Mouse (Mus musculus): Measurements from ENCODE around the gene Sec14l2. TPM values are rescaled to one million over a fixed set of nuclear protein-coding genes. Genes with fewer than 3 reads are reported as not detected.

The Sec14l2 gene
- polyA plus RNA-seq, 1 experiment from 2014 or later = 3.0 TPM

DNA sequence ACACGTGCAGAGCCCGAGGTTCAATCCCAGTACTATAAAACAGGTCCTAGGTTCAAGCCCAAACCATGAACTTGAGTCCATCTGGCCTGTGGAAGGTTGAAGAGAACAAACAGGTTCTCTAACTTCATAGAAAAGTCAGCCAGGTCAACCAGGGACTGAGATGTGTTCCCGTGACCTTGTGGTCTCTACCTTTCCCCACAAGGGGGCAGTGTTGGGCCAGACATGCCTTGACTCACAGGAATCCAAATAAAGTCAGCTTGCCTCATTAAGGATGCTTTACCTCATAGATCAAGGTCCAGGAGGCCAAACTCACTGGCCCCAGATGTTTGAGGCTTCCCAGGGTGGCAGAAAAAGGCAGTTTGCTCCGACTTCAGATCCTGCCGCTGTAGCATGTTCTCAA, 69.6 kb downstream of the Sec14l2 start:
- H3K27me3 ChIP-seq (ENCODE audit: insufficient read depth, poor library complexity, severe bottlenecking) = no peaks in the 10 kb centered on the region
- 21% methylated on average over 5 of the region's 5 CpGs for WGBS
- peak; percentile 71 for DNase-seq (ENCODE audit: low spot score)

DNA sequence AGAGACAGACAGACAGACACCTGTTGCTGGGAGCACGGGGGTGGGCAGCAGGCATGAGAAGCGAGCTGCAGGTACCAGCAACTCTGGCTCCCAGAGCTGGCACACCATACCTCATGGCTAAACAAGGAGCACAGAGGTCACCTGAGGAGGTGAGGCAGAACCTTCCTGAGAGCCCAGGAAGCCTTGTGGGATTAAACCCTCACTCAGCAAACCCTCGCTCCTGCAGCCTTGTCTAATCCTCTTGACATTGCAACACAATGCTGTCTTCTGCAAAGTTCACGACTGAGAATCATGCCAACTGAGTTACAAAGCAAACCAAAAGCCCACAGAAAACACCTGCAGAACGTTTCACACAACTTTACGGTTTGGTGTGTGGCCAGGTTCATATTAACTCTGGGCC, 74.8 kb downstream of the Sec14l2 start:
- Histone ChIP-seq H3K27me3 (ENCODE audit: insufficient read depth, poor library complexity, severe bottlenecking) (no peaks in the 10 kb centered on the region), H3K36me3 (no peaks in the 10 kb centered on the region), H3K4me3 (no peak overlapping the region), H3K27ac (no peak overlapping the region), H3K4me1 (replicated peaks) (no peaks in the 10 kb centered on the region), H3K9me3 (no peaks in the 10 kb centered on the region)
- WGBS = 85% methylated on average over 6 of the region's 6 CpGs
- no peak for DNase-seq (ENCODE audit: low spot score)

More for the DNA sequence above, 69.6 kb downstream of the Sec14l2 start:
- Histone ChIP-seq H3K4me1 (replicated peaks) (no peaks in the 10 kb centered on the region), H3K4me3 (no peak overlapping the region), H3K27ac (no peak overlapping the region), H3K36me3 (no peaks in the 10 kb centered on the region), H3K9me3 (no peaks in the 10 kb centered on the region)

DNA sequence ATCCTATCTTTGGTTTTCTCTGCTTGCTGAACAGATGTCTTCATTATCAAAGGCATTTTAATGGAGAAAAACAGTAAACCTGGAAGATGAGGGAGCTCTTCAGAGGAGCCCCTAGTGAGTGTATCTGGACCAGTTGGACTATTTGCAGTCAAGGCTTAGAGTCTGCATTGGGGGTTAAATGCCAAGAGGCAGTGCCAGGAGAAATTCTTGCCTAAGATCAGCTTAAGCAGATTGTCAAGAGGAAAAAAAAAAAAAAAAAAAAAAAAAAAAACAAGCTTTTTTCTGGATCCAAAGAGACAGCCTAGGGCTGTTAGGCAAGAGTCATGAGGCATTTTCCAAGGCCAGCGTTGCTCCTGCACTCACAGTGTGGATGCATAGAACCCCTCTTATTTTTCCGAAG, 75.4 kb downstream of the Sec14l2 start:
- Histone ChIP-seq H3K4me3 (no peak overlapping the region), H3K36me3 (no peaks in the 10 kb centered on the region), H3K4me1 (replicated peaks) (no peaks in the 10 kb centered on the region), H3K9me3 (no peaks in the 10 kb centered on the region), H3K27ac (no peak overlapping the region), H3K27me3 (ENCODE audit: insufficient read depth, poor library complexity, severe bottlenecking) (no peaks in the 10 kb centered on the region)
- no peak for DNase-seq (ENCODE audit: low spot score)
- 95% methylated on average over 2 of the region's 2 CpGs for WGBS

Other genes starting within 250 kb of the Sec14l2 start
- 1.2 and 1.8 TPM in 2 replicates for gene 4921536K21Rik, start 228.3 kb downstream of the Sec14l2 start, polyA plus RNA-seq (2016; fragmentation: Nextera tagmentation; extraction: Ambion mirVana)
- 19.9 and 23.4 TPM in 2 replicates for gene Dusp18, start 228.2 kb downstream of the Sec14l2 start, polyA plus RNA-seq (2016; fragmentation: Nextera tagmentation; extraction: Ambion mirVana)
- gene Slc35e4, start 208.8 kb downstream of the Sec14l2 start, polyA plus RNA-seq (2016; fragmentation: Nextera tagmentation; extraction: Ambion mirVana) = 5.4 and 6.8 TPM in 2 replicates
- gene Tcn2, start 191.3 kb downstream of the Sec14l2 start, polyA plus RNA-seq (2016; fragmentation: Nextera tagmentation; extraction: Ambion mirVana) = 31.6 and 34.7 TPM in 2 replicates
- 81.8 and 98.2 TPM in 2 replicates for gene Pes1, start 159.4 kb downstream of the Sec14l2 start, polyA plus RNA-seq (2016; fragmentation: Nextera tagmentation; extraction: Ambion mirVana)
- gene 4930556J24Rik, start 146.6 kb downstream of the Sec14l2 start, polyA plus RNA-seq (2016; fragmentation: Nextera tagmentation; extraction: Ambion mirVana) = 0.13 and 0.22 TPM in 2 replicates
- gene Gal3st1, start 139.8 kb downstream of the Sec14l2 start, polyA plus RNA-seq (2016; fragmentation: Nextera tagmentation; extraction: Ambion mirVana) = 1.1 and 1.3 TPM in 2 replicates
- gene Sec14l4, start 92.0 kb downstream of the Sec14l2 start, polyA plus RNA-seq (2016; fragmentation: Nextera tagmentation; extraction: Ambion mirVana) = not detected in 2 replicates
- gene Sec14l3, start 58.6 kb downstream of the Sec14l2 start, polyA plus RNA-seq (2016; fragmentation: Nextera tagmentation; extraction: Ambion mirVana) = not detected in 2 replicates
- gene Mtfp1, start 28.0 kb downstream of the Sec14l2 start, polyA plus RNA-seq (2016; fragmentation: Nextera tagmentation; extraction: Ambion mirVana) = 8.7 and 9.9 TPM in 2 replicates
- 22.0 and 25.8 TPM in 2 replicates for gene Rnf215, start 11.8 kb upstream of the Sec14l2 start, polyA plus RNA-seq (2016; fragmentation: Nextera tagmentation; extraction: Ambion mirVana)
- gene Ccdc157, start 36.9 kb upstream of the Sec14l2 start, polyA plus RNA-seq (2016; fragmentation: Nextera tagmentation; extraction: Ambion mirVana) = 7.8 and 8.5 TPM in 2 replicates
- 92.1 and 95.3 TPM in 2 replicates for gene Sf3a1, start 36.9 kb upstream of the Sec14l2 start, polyA plus RNA-seq (2016; fragmentation: Nextera tagmentation; extraction: Ambion mirVana)
- gene Tbc1d10a, start 63.4 kb upstream of the Sec14l2 start, polyA plus RNA-seq (2016; fragmentation: Nextera tagmentation; extraction: Ambion mirVana) = 29.4 and 32.3 TPM in 2 replicates
- 2.7 and 3.6 TPM in 2 replicates for gene Castor1, start 94.8 kb upstream of the Sec14l2 start, polyA plus RNA-seq (2016; fragmentation: Nextera tagmentation; extraction: Ambion mirVana)
- gene Osm, start 113.0 kb upstream of the Sec14l2 start, polyA plus RNA-seq (2016; fragmentation: Nextera tagmentation; extraction: Ambion mirVana) = 0.09 TPM in 1 of 2 replicates, not detected in the other
- gene Lif, start 134.1 kb upstream of the Sec14l2 start, polyA plus RNA-seq (2016; fragmentation: Nextera tagmentation; extraction: Ambion mirVana) = 0.05 and 0.09 TPM in 2 replicates